Mouse (Mus musculus) retina, embryonic 14.5 days (tissue): Measurements from ENCODE around the gene Ckm.

Source experiments
- DNase-seq: peaks from one replicate; pipeline ENCODE4 v3.0.0-alpha.2; 2015; ENCODE audit warnings: low spot score

The Ckm gene

DNA sequence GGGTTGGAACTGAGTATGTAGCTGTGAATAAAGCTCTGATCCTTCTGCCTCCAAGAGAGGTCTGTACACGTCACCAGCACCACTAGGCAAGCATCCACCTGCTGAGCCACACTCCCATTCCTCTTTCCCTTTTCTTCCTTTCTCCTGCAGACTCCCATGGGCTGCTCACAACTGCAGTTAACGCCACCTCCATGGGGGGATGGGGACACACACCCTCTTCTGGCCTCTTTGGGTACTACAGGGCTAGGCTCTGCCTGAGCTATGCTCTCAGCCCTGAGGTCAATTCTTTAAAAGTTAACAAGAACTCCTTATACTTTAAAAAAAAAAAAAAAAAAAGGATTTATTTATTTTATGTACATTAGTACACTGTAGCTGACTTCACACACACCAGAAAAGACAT, 27.9 kb downstream of the Ckm start:
- DNase-seq: peak; percentile 21

DNA sequence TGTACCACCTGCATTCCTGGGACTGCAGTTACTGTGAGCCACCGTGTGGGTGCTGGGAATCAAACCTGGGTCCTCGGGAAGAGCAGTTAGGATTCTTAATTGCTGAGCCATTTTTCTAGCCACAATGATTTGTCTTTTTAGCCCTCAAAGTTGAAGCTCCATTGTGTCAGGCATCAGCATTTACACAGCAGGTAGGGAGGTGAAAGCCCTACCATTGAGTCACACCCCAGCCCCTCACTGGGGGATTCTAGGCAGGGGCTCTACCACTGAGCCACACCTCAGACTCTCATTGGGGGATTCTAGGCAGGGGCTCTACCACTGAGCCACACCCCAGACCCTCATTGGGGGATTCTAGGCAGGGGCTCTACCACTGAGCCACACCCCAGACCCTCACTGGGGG, 31.7 kb downstream of the Ckm start:
- DNase-seq: no peak

DNA sequence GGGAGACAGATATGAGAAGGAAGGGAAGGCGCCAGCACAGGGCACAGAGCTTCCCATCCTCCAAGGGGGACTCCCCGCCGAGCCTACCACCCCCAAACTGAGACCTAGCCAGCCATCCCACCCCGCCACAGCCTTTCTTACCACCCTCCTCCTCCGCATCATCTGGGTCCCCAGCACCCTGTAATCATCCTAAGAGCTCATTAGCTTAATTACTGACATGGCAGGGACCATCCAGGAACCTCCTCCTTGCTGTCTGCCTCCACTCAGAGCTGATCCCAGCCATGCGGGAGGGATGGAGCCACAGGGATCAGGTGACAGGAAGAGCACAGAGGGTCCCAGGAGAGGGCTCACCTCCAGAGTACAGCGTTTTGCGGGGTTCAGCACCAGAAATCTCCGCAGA, 32.5 kb downstream of the Ckm start:
- DNase-seq: no peak

DNA sequence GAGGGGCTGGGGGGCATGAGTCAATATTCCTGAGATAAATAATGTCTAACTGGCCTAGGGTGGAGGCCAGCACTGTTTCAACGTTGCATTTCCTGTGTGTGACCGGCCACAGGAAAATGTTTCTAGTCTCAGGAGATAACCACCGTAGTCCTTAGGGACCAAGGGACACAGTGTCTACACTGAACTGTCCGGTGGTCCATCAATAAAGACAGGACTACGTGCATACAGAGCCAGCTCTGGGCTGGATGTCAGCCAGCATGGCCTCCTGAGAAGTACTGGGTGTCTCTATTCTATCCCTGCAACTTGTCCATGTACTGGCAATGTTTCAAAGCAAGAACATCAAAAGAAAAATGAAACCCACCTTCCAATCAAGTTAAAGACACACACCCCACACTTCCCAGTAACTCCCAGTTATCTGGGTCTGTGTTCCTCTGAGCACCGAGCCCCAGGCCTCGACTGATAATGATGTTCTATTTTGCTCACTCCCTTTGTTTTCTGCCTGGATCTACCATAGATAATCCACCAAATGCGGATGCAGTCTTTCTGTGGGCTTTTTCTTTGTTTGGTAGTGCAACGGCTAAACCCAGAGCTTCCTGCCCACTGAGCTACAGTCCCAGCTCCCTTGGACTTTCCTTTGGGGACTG, 37.0 kb downstream of the Ckm start:
- no peak for DNase-seq

DNA sequence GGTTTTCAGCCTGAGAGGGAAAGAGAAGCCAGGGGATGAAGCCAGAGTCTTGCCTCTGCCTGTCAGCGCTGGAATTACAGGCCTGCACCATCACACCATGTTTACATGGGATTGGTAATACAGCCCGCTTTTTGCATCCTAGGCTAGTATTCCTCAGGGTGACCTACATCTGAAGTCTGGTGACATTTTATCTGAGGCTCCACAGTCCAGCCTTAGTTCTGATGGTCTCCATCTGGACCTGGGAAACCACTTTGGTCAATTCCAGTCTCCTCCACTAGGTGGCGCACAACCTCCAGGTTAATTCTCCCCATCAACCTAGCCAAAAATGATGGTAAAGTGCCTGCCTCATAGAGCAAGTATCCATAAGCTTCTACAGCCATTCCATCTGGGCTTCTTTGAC, 38.8 kb downstream of the Ckm start:
- peak; percentile 92 for DNase-seq

DNA sequence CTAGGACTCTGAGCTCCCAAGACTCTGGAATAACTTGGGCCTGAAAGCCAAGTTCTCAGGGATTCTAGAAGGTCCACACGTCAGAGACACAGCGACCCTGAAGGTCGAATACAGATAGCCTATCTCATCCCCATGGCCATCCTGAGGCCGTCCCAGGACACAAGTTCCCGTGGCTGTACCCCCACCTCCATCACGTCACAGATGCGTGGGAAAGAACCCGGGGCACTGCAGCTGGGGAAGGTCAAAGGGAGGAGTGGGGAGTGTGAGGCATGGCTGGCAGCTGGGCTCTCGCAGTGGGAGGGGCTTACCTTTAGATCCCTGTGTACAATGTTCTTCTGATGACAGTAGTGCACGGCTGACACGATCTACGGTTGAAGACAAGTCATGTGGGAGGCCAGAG, 40.2 kb downstream of the Ckm start:
- no peak for DNase-seq

DNA sequence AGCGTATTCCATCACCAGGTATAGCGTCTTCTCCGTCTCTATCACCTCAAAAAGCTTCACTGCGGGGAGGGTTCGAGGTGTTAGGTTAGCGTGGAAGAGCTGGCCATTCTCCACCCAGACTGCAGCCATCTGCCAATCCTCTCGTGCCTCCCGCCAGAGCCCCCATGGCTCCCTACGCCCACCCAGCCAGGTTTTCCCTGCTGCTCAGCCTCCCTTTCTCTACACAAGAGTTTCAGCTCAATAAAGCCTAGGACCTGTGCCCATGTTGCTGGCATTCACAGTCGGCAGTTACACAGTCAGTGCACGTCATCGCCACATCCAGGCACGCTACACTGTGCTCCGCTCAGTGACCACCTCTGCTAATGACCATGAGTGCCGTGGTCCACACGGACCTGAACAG, 43.1 kb downstream of the Ckm start:
- DNase-seq: no peak

DNA sequence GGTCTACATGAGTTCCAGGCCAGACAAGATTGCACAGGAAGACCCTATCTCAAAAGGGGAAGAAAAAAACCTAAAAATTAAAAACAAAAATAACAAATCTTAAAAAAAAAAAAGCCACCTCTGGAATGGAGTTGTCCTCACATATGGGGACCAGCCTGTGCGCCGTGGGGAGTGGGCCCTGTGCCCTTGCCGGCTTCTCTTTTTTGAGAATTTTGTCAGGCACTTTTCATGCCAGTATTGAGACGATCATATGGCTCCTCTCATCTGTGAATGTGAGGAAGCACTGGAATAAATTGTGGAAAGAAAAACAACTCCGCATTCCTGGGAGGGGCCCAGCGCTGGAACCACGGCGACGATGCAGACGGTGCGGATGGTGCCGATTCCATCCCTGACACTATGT, 44.6 kb downstream of the Ckm start:
- no peak for DNase-seq

DNA sequence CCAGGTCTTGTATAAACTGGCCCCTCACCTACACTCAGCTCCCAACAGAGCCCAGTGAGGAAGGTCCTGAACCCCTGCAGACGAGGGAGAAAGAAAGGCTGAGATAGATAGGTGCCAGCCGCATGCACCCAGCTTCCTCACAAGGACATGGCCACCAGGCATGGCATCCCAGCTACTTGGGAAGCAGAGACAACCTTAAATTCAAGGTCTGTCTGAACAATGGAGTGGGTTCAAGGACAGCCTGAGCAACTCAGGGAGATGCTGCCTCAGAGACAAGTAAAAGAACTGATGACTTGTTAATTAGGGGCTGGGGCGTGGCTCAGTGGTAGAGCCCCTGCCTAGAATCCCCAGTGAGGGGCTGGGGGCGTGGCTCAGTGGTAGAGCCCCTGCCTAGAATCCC, 50.6 kb downstream of the Ckm start:
- no peak for DNase-seq

DNA sequence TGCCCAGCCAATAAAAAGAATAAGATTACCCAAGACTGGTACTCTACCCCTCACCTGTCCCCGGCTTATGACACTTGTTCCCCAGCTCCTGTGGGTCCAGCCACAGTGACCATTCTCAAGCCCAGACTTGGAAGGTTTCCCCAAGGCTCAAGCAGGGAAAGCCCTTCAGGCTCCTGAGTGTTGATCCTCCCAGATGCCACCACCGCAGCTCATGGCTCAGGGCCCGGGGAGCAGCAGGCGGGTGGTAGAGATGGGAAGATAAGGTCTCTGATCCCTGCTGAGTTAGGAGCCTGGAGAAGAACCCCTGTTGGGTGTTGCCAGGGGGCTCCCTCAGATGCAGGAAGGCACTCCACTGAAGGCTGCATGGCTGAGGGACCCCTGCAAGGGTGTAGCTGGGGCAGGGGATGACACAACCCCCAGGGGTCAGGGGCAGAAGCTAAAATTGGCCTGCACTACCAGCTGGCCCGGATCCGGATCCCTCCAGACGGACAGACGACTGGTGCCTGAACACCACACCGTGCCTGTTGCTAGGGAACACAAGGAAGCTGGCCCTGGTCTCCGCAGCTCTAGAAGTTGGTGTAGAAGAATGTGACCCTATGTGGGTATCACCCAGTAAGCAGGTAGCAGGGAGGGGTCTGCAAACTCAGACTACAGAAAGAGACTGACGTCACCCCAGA, 51.4 kb downstream of the Ckm start:
- DNase-seq: no peak

DNA sequence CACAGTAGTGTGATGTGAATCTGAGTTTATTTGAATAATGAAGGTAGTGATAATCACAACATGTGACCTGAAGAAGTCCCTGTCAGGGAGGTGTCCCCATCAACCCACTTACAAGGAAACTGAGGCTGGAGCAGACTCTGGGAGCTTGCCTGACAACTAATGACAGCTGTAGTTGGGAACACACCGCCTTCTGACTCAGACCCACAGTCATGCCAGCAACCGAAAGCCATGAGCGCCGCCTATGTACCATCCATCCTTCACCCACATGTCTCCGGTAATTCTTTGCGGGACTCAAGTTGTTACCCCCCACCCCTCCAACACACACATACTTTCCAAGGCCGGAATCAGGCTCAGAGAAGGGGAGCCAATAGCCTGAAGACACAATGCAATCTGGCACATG, 52.1 kb downstream of the Ckm start:
- no peak for DNase-seq

DNA sequence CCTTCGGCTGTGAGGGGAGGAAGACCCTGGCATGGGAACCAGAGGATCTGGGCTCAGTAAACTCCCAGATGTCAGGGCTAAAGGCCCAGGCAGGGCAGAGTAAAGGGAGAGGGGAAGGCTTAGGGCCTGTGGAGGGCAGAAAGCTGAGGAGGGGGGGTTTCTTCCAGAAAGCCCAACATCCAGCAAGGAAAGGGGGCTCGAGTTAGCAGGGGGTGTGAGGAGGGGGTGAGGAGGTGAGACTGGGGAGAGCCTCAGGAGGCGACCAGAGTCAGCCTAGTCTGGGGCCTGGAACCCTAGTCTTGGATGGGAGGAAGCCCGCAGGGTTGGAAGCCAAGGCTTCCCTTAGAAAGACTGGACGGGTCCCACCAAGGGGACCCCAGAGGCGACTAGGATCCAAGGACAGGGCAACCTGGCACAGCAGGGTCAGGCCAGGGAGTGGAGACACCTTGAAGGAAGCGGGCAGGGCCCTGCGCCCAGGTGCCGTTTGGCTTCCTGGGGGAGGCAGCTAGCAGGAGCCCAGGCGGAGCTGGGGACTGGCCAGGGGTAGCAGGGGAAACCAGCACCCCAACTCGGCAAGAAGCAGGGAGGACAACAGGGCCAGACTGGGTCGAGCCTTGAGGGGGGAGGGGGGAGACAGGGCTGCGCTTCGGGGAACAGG, 53.0 kb downstream of the Ckm start:
- DNase-seq: no peak

DNA sequence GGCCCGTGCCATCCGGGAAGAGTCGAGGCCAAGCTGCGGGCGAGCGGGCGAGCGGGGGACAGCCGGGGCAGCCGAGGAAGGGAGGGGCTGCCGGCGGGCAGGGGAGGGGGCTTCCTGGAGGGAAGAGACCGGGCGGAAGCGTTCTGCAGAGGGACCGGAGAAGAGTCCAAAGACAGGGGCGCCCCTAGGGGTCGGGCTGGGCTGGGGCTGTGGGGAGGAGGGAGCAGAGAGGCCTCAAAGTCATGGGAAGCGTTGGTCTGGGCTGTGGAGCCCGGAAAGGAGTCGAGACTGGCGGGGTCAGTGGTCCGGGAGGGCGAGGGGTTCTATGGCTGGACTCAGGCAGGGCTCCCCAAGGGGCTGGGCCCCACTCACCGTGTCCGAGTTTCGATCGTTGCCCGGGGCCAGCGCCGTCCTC, 53.5 kb downstream of the Ckm start:
- DNase-seq: peak; percentile 85

DNA sequence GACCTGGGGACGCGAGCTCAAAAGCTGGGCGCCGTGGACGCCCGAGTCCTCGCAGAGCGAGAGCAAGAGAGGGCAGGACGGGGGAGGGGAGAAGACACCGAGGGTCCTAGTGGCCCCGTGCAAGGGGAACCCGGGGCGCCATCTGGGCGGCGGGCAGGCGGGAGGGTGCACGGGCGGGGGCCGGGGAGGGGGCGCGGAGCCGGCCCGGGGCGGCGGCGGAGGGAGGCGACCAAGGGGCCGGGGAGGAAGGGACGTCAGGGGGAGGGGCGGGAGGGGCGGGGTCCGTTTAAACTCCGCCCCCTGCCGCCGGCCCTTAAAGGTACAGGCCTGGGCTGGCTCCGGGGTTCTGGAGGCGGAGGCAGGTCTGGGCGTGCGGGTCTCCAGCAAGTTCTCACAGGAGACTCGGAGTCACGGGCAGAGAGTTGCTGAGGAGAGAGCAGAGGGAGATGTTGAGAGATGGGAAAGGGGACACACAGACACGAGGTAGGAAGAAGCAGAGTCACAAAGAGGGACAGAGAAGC, 54.1 kb downstream of the Ckm start, which contains the start of gene Mark4:
Gene Mark4, minus strand, starts transcription at position 231 of the 521 bp plus-strand sequence.
- DNase-seq: peak; percentile 90

DNA sequence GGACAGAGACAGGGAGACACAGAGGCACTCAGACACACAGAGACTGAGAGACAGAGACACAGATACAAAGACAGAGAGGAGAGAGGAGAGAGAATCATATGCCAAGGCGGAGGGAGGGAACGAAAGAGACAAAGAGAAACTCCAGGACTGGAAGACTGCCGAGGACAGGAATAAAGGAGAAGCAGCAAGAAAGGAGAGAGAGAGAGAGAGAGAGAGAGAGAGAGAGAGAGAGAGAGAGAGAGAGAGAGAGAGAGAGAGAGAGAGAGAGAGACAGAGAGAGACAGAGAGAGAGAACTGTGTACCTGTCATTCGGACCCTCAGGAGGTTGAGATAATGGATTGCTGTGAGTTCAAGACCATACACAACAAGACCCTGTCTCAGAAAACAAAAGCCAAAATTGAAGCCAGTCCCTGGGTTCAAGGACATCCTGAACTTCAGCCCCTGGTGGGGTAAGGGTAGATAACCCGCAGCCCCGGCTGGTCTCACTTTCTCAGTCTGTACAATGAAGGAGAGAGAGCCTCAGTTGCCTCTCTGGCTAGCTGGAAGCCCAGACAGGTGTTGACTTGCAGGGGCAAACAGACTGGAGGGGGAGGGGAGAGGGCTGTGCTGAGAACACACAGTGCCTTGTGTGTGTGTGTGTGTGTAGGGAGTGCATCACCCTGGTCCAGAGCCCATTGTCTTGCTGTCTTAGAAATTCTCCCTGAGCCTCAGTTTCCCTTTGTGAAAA, 54.7 kb downstream of the Ckm start:
- DNase-seq: no peak

DNA sequence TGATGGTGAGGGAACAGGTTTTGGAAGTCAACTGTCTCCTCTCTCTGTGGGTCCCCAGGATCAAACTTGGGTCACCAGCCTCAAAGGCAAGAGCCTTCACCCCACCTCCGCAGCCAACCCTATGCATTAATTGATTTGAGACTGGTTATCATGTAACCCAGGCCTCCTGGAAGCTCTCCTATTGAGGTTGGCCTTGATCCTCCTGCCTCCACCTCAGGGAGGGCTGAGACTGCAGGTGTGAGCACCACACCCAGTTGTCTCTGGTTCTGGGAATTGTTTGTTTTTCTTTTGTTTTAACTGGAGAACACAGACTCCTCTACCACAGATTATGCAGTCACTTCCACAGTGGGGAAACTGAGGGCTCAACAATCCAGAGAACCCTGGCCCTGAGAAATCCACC, 55.9 kb downstream of the Ckm start:
- no peak for DNase-seq

DNA sequence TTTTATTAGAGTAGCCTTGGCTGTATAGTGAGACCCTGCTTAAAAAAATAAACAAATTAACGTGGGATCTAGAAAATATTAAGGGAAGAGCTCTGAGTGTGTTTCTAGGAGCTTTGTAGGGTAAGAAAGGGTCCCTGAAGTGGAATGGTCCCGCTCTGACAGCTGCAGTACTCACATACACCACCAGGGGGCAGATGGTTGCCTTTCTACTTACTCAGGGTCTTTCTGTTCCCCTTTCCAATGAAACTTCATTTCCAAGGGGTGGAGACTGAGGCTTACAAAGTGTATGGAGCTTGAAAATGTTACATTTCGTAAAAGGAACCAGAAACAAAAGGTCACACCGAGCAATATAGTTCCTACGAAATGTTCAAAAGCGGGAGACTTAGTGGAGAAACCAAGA, 56.9 kb downstream of the Ckm start:
- DNase-seq: peak; percentile 94

DNA sequence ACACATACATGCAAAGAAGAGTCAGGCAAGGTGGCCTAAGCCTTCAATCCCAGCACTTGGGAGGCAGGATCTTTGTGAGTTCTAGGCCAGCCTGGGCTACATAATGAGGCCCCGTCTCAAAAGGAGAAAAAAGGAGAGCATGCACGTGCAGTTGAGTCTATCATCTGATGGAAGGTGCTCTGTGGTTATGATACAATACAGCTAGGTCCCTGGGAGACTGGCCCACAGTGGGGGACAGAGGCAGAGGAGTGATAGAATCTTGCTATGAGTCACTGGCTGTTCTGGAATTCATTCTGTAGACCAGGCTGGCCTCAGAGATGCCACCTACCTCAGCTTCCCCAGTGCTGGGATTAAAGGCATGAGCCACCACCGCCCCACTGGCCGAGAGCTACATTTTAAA, 57.9 kb downstream of the Ckm start:
- DNase-seq: no peak

DNA sequence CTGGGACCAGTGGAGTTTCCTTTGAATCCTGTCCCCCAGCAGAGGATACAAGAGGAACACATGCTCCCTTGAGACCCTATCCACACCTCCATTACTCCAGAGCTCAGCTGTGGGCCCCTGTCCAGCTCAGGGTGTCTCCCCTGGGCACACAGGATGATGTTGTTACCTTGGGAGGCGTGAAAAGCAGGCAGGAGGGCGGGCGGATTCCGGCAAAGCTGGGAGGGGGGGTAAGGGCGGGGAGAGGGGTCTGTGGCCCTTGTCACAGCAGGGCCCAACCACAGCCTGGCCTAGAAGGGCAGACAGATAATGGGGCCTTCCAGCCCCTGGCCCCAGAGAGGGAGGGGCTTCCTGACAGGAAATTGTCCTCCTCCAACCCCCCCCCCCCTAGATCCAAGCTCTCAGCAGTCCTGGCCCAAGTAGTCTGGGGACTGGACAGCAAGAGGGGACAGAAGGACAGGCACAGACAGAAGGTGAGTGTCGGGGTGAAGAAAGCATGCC, 58.4 kb downstream of the Ckm start, which contains the start of gene Exoc3l2:
Gene Exoc3l2, plus strand, starts transcription at position 448 of the 498 bp plus-strand sequence.
- DNase-seq: no peak

DNA sequence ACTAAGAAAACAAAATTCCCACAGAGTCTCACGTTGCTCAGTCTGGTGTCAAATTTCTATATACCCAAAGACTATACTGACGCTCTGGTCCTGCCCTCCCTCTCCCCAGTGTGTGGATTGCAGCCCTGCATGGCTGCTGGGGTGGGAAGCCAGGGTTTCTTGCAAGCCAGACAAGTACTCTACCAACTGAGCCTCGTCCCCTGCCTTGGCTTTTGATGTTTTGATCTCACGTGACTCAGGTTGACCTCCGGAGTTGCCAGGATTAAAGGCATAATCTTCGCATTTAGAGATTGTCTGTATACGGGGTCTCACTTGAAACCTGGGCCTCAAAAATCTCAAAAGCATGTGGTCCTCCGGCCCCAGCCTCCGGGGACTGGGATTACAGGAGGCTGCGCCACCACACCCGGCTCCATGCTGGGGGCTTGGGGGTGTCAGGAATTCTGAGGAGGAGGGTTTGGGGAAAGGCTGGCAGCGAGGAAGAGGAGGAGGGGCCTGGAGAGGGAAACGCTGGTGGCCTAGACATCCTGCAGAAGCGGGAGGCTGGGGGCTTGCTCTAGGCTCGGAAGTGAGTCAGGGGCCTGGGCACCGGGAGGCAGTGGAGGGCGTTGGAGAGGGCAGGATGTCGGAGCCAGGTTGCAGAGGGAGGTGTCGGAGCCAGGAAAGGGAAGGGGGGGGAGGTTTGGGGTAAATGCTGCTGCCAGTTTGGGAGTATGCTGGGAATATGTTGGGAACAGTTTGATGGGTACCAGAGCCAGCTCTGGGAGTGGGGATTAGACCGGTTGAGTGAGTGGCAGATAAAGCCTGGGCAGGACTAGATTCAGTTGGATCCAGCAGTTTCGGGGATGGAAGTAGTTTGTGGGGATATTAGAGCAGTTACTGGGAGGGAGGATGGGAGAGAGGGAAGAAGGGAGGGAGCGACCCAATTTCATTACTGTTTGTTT, 60.1 kb downstream of the Ckm start:
- no peak for DNase-seq

DNA sequence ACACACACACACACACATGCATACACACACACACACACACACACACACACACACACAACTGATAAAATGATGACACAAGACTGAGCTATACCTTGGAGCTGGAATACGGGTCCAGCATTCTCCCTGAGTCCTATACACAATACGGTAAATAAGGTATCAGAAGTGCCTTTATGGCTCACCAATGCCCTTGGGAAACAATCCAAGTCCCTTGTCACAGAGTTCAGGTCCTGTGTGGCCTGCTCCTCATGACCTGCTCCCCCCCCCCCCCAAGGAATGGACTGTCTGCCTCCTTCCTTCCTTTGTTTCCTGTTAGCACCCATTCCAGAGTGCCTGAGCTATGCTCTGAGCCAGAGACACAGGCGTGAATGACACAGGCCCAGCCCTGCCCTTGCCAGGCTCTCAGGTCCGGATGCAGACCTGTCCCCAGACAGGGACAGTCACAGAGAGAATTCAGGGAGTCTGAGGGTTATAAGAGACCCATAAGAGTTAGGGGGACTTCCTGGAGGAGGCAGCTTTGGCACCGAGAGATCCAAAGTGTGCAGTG, 62.1 kb downstream of the Ckm start:
- no peak for DNase-seq
